Mouse (Mus musculus) neural tube, embryonic 11.5 days (tissue): Measurements from ENCODE around the gene Slc39a1. TPM values are rescaled to one million over a fixed set of nuclear protein-coding genes. Genes with fewer than 3 reads are reported as not detected.
A peak's percentile ranks its signal among the peaks of the same experiment; 100 is the strongest.

Experiments used
- ATAC-seq: fragments of 200-750 bp; cut with Nextera tagmentation; 2 replicates; pipeline ENCODE4 v1.8.0; 2017; ENCODE audit warnings: moderate number of reproducible peaks, mild to moderate bottlenecking, moderate TSS enrichment, moderate library complexity; ENCODE audit not compliant: insufficient read depth, low FRiP score, low TSS enrichment
- DNase-seq: peaks from one replicate; pipeline ENCODE4 v3.0.0-alpha.2; 2015; ENCODE audit warnings: low spot score
- H3K27ac ChIP-seq: fragments of 300-500 bp; sonication (generic); 2 replicates; pipeline ENCODE4 v1.5.1; 2014; ENCODE audit warnings: low read depth, mild to moderate bottlenecking, low read length
- H3K27me3 ChIP-seq: fragments of 300-500 bp; sonication (generic); 2 replicates; pipeline ENCODE4 v1.6.1; 2014; ENCODE audit warnings: mild to moderate bottlenecking, low read length, mixed read lengths; ENCODE audit not compliant: control insufficient read depth, insufficient read depth
- H3K36me3 ChIP-seq: fragments of 300-500 bp; sonication (generic); 2 replicates; pipeline ENCODE4 v1.6.1; 2014; ENCODE audit warnings: mild to moderate bottlenecking, low read length, moderate library complexity, mixed read lengths; ENCODE audit not compliant: control insufficient read depth, insufficient read depth
- H3K4me1 ChIP-seq: fragments of 300-500 bp; sonication (generic); 2 replicates; pipeline ENCODE4 v1.6.1; 2014; ENCODE audit warnings: low read length, mixed read lengths; ENCODE audit not compliant: control insufficient read depth, insufficient read depth
- H3K4me2 ChIP-seq: fragments of 300-500 bp; sonication (generic); 2 replicates; pipeline ENCODE4 v1.6.1; 2014; ENCODE audit warnings: low read depth, mild to moderate bottlenecking, moderate library complexity
- H3K4me3 ChIP-seq: fragments of 300-500 bp; sonication (generic); 2 replicates; pipeline ENCODE4 v1.5.1; 2014; ENCODE audit warnings: low read depth, low read length
- H3K9ac ChIP-seq: fragments of 300-500 bp; sonication (generic); 2 replicates; pipeline ENCODE4 v1.6.1; 2014; ENCODE audit warnings: mild to moderate bottlenecking, low read length
- H3K9me3 ChIP-seq: fragments of 300-500 bp; sonication (generic); 2 replicates; pipeline ENCODE4 v1.6.1; 2016; ENCODE audit warnings: low read length; ENCODE audit not compliant: control insufficient read depth
- WGBS: fragments of 180-500 bp; shearing (Covaris S2); extraction: QIAGEN DNeasy Blood & Tissue Kit; methylation state at CpG from one replicate; pipeline ENCODE4 v1.1.7; 2014; 5-methylcytosine and 5-hydroxymethylcytosine counted together
- microRNA-seq: library from miRNA; unstranded; fragments of <30 nt; microRNA quantifications from one replicate; pipeline ENCODE4, GENCODE M21; 2016
- polyA plus RNA-seq: library from polyadenylated mRNA; unstranded; fragments of >200 nt; fragmentation: Nextera tagmentation; extraction: Ambion mirVana; gene quantifications from 2 replicates; pipeline ENCODE4 v1.2.1, GENCODE M21; 2014

Slc39a1 gene
- polyA plus RNA-seq, 1 experiment from 2014 or later, result 50.6 TPM

GRCm38 (mm10) chr3:90293352-90294063, 45.5 kb downstream of the Slc39a1 start:
- peak overlapping the region; percentile 72 for H3K4me2 ChIP-seq
- no peaks in the 10 kb centered on the region for H3K27me3 ChIP-seq
- H3K9me3 ChIP-seq, result no peaks in the 10 kb centered on the region
- 0% methylated on average over 30 of the region's 68 CpGs for WGBS
- H3K27ac ChIP-seq, result peak overlapping the region; percentile 99
- DNase-seq (peak; percentile 86), ATAC-seq (peak; percentile 62)
- peak overlapping the region; percentile 91 for H3K4me3 ChIP-seq
- H3K36me3 ChIP-seq, result no peaks in the 10 kb centered on the region; the same call in 1 of the 2 replicates
- peaks cover 10% of the 10 kb centered on the region for H3K4me1 ChIP-seq
- H3K9ac ChIP-seq, result peak overlapping the region; percentile 95

- no peaks in the 10 kb centered on the region for H3K9me3 ChIP-seq
- peak overlapping the region; percentile 72 for H3K4me2 ChIP-seq
- no peaks in the 10 kb centered on the region; the same call in 1 of the 2 replicates for H3K36me3 ChIP-seq
- peak overlapping the region; percentile 95 for H3K9ac ChIP-seq
- ATAC-seq, result no peak
- no peaks in the 10 kb centered on the region for H3K27me3 ChIP-seq
- 3% methylated on average over 11 of the region's 11 CpGs for WGBS
- no peak for DNase-seq
- peaks cover 10% of the 10 kb centered on the region for H3K4me1 ChIP-seq
- H3K4me3 ChIP-seq, result peak overlapping the region; percentile 91
- H3K27ac ChIP-seq, result peak overlapping the region; percentile 99
Observed at GRCm38 (mm10) chr3:90294064-90294440, 46.1 kb downstream of the Slc39a1 start.

GRCm38 (mm10) chr3:90294651-90295050, 46.7 kb downstream of the Slc39a1 start:
- Histone ChIP-seq H3K4me1 (peaks cover 10% of the 10 kb centered on the region), H3K27ac (no peak overlapping the region), H3K4me2 (peak overlapping the region; percentile 72), H3K4me3 (peak overlapping the region; percentile 91), H3K9me3 (no peaks in the 10 kb centered on the region), H3K36me3 (no peaks in the 10 kb centered on the region; the same call in 1 of the 2 replicates), H3K27me3 (no peaks in the 10 kb centered on the region), H3K9ac (peak overlapping the region; percentile 95)
- no peak for DNase-seq
- 82% methylated on average over 2 of the region's 2 CpGs for WGBS
- ATAC-seq, result no peak

Small RNA genes lying within 50 kb of the gene (microRNA-seq; reads per million reads assigned to microRNA genes)
- gene Mir7012, result not detected

Other genes starting within 250 kb of the Slc39a1 start
- 165 and 172 TPM in 2 replicates for gene Hax1, start 249.4 kb upstream of the Slc39a1 start, polyA plus RNA-seq
- 197 TPM in 2 replicates for gene 4933434E20Rik, start 196.5 kb upstream of the Slc39a1 start, polyA plus RNA-seq
- gene Ubap2l, start 195.5 kb upstream of the Slc39a1 start, polyA plus RNA-seq, result 206 and 208 TPM in 2 replicates
- gene Tpm3, start 175.5 kb upstream of the Slc39a1 start, polyA plus RNA-seq, result 509 and 535 TPM in 2 replicates
- gene Nup210l, start 144.0 kb upstream of the Slc39a1 start, polyA plus RNA-seq, result 0.41 and 0.66 TPM in 2 replicates
- gene Rps27, start 34.5 kb upstream of the Slc39a1 start, polyA plus RNA-seq, result 1,223 and 1,277 TPM in 2 replicates
- gene Rab13, start 34.5 kb upstream of the Slc39a1 start, polyA plus RNA-seq, result 10.4 and 12.3 TPM in 2 replicates
- gene Jtb, start 16.6 kb upstream of the Slc39a1 start, polyA plus RNA-seq, result 92.3 and 92.4 TPM in 2 replicates
- gene Creb3l4, start 4.7 kb upstream of the Slc39a1 start, polyA plus RNA-seq, result 3.4 and 4.0 TPM in 2 replicates
- gene Crtc2, start 6.0 kb downstream of the Slc39a1 start, polyA plus RNA-seq, result 9.8 and 13.9 TPM in 2 replicates
- 4.7 and 6.2 TPM in 2 replicates for gene Dennd4b, start 17.0 kb downstream of the Slc39a1 start, polyA plus RNA-seq
- 9.2 and 11.4 TPM in 2 replicates for gene Gatad2b, start 45.0 kb downstream of the Slc39a1 start, polyA plus RNA-seq
- 11.6 and 14.1 TPM in 2 replicates for gene Slc27a3, start 141.8 kb downstream of the Slc39a1 start, polyA plus RNA-seq
- gene Ints3, start 185.4 kb downstream of the Slc39a1 start, polyA plus RNA-seq, result 36.8 and 45.8 TPM in 2 replicates
- 3.1 and 3.5 TPM in 2 replicates for gene Npr1, start 217.7 kb downstream of the Slc39a1 start, polyA plus RNA-seq
- gene Ilf2, start 228.0 kb downstream of the Slc39a1 start, polyA plus RNA-seq, result 333 and 341 TPM in 2 replicates
- 77.3 and 77.7 TPM in 2 replicates for gene Snapin, start 242.9 kb downstream of the Slc39a1 start, polyA plus RNA-seq